Mouse (Mus musculus) cortical plate, adult 2 months (tissue): Measurements from ENCODE around the gene Gtf2e1. TPM values are rescaled to one million over a fixed set of nuclear protein-coding genes. Genes with fewer than 3 reads are reported as not detected.

Experiments used
- H3K27ac ChIP-seq: fragments of 200-500 bp; 2 replicates; pipeline ENCODE4 v1.5.1; 2012; ENCODE audit warnings: low read length, control low read depth, inconsistent platforms; ENCODE audit not compliant: insufficient read depth
- H3K4me1 ChIP-seq: fragments of 200-500 bp; 2 replicates; pipeline ENCODE4 v1.6.1; 2011; ENCODE audit warnings: low read length; ENCODE audit not compliant: control insufficient read depth, insufficient read depth
- H3K4me3 ChIP-seq: fragments of 200-500 bp; 2 replicates; pipeline ENCODE4 v1.5.1; 2011; ENCODE audit warnings: mild to moderate bottlenecking, low read length, control low read depth; ENCODE audit not compliant: insufficient read depth
- CTCF ChIP-seq: fragments of 200-500 bp; IDR thresholded peaks from 2 replicates; pipeline ENCODE4 v1.5.1; 2011; ENCODE audit warnings: mild to moderate bottlenecking, control low read depth, low read length; ENCODE audit not compliant: insufficient read depth; ENCODE audit errors: extremely low read depth
- POLR2A ChIP-seq: fragments of 200-500 bp; IDR thresholded peaks from 2 replicates; pipeline ENCODE4 v1.6.1; 2011; ENCODE audit warnings: mild to moderate bottlenecking, low read length, control low read depth; ENCODE audit not compliant: insufficient read depth; ENCODE audit errors: extremely low read depth
- polyA plus RNA-seq: library from polyadenylated mRNA; depleted of rRNA; stranded (reverse); fragments of >200 nt; gene quantifications from 2 replicates; pipeline ENCODE4 v1.2.3, GENCODE M21; 2012; rRNA removed

Gene Gtf2e1
- polyA plus RNA-seq, 1 experiment, result 13.2 TPM

DNA sequence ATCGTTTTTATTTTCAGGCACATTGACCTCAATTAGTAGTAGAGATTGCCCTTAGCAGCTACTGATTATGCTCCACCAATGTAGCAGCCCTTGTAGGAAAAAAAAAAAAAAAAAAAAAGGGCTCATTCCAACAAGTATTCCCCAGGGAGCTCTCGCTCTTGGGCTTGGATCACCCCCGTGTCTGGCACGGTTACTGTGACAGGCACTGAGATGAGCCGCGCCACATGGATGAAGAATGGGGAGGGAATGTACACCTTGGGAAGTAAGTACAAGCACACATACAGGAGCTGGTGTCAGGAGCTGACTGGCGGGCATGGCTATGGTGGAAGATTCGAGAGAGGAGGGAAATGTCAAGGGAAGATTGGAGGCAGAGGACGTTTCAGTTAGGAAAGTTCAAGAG is 41.0 kb downstream of the Gtf2e1 start:
- TF ChIP-seq POLR2A (no peak), CTCF (no peak)

DNA sequence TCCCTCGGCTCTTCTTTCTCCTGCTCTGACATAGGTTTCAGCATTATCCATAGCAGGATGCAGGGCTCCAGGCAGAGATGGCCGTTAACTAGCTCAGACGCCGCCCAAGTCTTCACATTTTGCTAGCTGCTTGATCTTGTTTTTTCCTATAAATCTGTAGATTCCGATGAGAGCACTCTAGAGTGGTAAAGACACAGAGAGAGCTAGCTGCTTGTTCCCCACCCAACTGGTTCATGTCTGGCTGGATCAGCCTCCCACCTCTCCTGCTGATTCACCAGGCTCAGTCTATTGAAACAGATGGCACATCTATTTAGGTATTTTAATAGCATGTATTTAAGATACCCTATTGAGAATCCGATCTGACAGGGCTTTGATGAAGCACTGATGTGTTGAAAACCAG is 44.6 kb downstream of the Gtf2e1 start:
- Histone ChIP-seq H3K27ac (peak overlapping the region; percentile 42; the same call in 1 of the 2 replicates), H3K4me1 (peaks cover 7% of the 10 kb centered on the region), H3K4me3 (no peak overlapping the region)
- TF ChIP-seq CTCF, result no peak
- no peak for TF ChIP-seq POLR2A

More for the DNA sequence above, 41.0 kb downstream of the Gtf2e1 start:
- Histone ChIP-seq H3K27ac (no peak overlapping the region), H3K4me1 (peaks cover 6% of the 10 kb centered on the region), H3K4me3 (no peak overlapping the region)

DNA sequence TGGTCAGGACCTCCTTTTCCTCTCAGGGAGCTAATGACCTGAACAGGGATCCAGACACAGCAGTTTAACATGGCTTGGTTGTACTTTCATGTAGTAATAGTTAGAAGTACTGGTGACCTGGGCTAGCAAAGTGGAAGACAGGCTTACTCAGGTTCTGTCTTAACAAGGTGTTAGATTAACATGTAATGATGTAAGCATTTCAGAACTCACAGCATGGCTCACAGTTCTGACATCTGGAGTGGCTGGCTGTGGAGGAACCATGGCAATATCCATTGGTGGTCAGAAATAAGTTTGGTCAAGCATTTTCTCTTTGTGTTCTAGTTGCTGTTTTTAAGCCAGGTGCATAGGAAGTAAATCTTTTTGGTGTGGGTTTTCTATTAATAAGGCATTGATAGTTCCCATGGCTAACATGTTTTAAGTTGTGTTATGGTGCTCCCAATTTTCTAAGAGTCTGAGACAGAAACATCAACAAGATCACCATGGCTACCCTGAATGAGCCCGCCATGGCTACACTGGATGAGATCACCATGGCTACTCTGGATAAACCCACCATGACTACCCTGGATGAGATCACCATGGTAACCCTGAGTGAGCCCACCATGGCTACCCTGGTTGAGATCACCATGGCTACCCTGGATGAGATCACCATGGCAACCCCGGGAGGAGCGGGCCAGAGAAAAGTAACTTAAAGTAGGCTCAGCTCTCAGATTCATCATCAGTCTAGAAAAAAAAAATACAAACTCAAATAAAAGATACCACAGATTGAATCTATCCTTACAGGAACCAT is 52.6 kb downstream of the Gtf2e1 start:
- TF ChIP-seq POLR2A, result no peak
- TF ChIP-seq CTCF, result no peak
- no peak overlapping the region for H3K27ac ChIP-seq

GRCm38 (mm10) chr16:37478311-37479291 is 61.0 kb downstream of the Gtf2e1 start:
- Histone ChIP-seq H3K4me1 (no peaks in the 10 kb centered on the region), H3K4me3 (no peak overlapping the region), H3K27ac (no peak overlapping the region)
- TF ChIP-seq POLR2A (no peak), CTCF (no peak)

More for the DNA sequence above, 52.6 kb downstream of the Gtf2e1 start:
- H3K4me3 ChIP-seq, result no peak overlapping the region
- peaks cover under 1% of the 10 kb centered on the region; the same call in 1 of the 2 replicates for H3K4me1 ChIP-seq

GRCm38 (mm10) chr16:37472620-37473312 is 66.8 kb downstream of the Gtf2e1 start:
- Histone ChIP-seq H3K4me1 (no peaks in the 10 kb centered on the region), H3K4me3 (no peak overlapping the region), H3K27ac (no peak overlapping the region)
- no peak for TF ChIP-seq CTCF
- TF ChIP-seq POLR2A, result no peak

- Histone ChIP-seq H3K4me1 (no peaks in the 10 kb centered on the region), H3K4me3 (no peak overlapping the region), H3K27ac (no peak overlapping the region)
- TF ChIP-seq CTCF (no peak), POLR2A (no peak)
Measured at GRCm38 (mm10) chr16:37469595-37469994, 70.0 kb downstream of the Gtf2e1 start.

DNA sequence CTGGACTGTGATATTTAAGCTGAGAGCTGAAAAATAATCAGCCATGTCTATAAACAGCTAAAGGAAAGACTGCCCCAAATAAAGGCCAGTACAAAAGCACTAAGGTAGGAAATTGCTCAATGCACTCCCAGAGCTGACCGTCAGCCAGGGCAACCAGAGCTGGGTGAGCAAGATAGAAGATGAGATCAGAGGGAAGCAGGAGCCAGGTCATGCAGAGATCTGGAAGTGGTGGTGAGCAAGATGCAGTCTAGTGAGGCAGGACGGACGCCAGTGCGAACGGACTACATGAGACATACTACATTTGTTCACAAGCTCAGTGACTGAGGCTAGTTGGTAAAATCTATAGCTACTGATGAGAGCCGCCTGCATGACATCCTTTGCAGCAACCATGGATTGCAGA is 75.6 kb downstream of the Gtf2e1 start:
- TF ChIP-seq POLR2A (no peak), CTCF (no peak)
- Histone ChIP-seq H3K4me1 (peaks cover 3% of the 10 kb centered on the region; the same call in 1 of the 2 replicates), H3K27ac (no peak overlapping the region), H3K4me3 (no peak overlapping the region)

GRCm38 (mm10) chr16:37462886-37463285 is 76.7 kb downstream of the Gtf2e1 start:
- H3K27ac ChIP-seq, result no peak overlapping the region
- no peak overlapping the region for H3K4me3 ChIP-seq
- peaks cover 3% of the 10 kb centered on the region; the same call in 1 of the 2 replicates for H3K4me1 ChIP-seq
- TF ChIP-seq CTCF (no peak), POLR2A (no peak)

DNA sequence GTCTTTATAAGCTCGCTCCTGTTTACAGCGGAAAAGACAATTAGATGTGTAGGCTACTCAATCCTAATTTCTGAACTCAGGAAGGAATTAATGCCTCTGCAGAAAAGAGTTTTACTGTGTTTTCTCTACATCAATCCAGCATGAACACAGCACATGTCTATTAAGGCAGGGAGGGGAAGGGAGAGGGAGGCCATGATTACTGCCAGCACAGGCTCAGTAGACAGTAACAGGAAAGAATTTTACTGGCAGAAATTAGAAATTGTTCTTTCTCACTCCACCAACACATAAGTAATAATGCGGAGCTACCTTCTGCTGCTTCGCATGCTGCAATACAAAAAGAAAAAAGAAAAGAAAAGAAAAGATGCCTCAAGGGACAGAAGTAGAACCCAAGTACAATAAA is 78.0 kb downstream of the Gtf2e1 start:
- Histone ChIP-seq H3K4me1 (peaks cover 3% of the 10 kb centered on the region; the same call in 1 of the 2 replicates), H3K4me3 (no peak overlapping the region), H3K27ac (no peak overlapping the region)
- TF ChIP-seq POLR2A (no peak), CTCF (no peak)

Other genes starting within 250 kb of the Gtf2e1 start
- gene Stxbp5l, start 154.8 kb downstream of the Gtf2e1 start, polyA plus RNA-seq, result 15.5 and 16.8 TPM in 2 replicates
- 7.7 and 7.9 TPM in 2 replicates for gene Rabl3, start 96 bp upstream of the Gtf2e1 start, polyA plus RNA-seq
- gene Hgd, start 40.4 kb upstream of the Gtf2e1 start, polyA plus RNA-seq, result 0.06 TPM in 1 of 2 replicates, not detected in the other
- 79.6 and 87.3 TPM in 2 replicates for gene Ndufb4, start 114.7 kb upstream of the Gtf2e1 start, polyA plus RNA-seq
- 19.7 and 21.0 TPM in 2 replicates for gene Fstl1, start 237.1 kb upstream of the Gtf2e1 start, polyA plus RNA-seq